Mouse (Mus musculus) stomach, postnatal 0 days (tissue): Measurements from ENCODE around the gene Ggt5. TPM values are rescaled to one million over a fixed set of nuclear protein-coding genes. Genes with fewer than 3 reads are reported as not detected.

ENCODE experiments used
- ATAC-seq: fragments of 200-750 bp; cut with Nextera tagmentation; 2 replicates; pipeline ENCODE4 v1.8.0; 2017; ENCODE audit not compliant: low FRiP score, low TSS enrichment
- DNase-seq: peaks from one replicate; pipeline ENCODE4 v3.0.0-alpha.2; 2016; ENCODE audit warnings: low spot score
- H3K27ac ChIP-seq: fragments of 300-500 bp; sonication (generic); replicated peaks from 2 replicates; pipeline ENCODE4 v1.5.1; 2014; ENCODE audit warnings: mild to moderate bottlenecking, control low read depth
- H3K27me3 ChIP-seq: fragments of 300-500 bp; sonication (generic); 2 replicates; pipeline ENCODE4 v1.6.1; 2014; ENCODE audit warnings: low read length; ENCODE audit not compliant: control insufficient read depth, insufficient read depth
- H3K36me3 ChIP-seq: fragments of 300-500 bp; sonication (generic); 2 replicates; pipeline ENCODE4 v1.6.1; 2014; ENCODE audit warnings: low read length, mixed read lengths; ENCODE audit not compliant: control insufficient read depth, insufficient read depth
- H3K4me1 ChIP-seq: fragments of 300-500 bp; sonication (generic); replicated peaks from 2 replicates; pipeline ENCODE4 v1.6.1; 2014; ENCODE audit warnings: antibody characterized with exemption; ENCODE audit not compliant: control insufficient read depth, insufficient read depth
- H3K4me2 ChIP-seq: fragments of 300-500 bp; sonication (generic); replicated peaks from 2 replicates; pipeline ENCODE4 v1.6.1; 2014; ENCODE audit warnings: low read depth, mild to moderate bottlenecking, control low read depth, moderate library complexity
- H3K4me3 ChIP-seq: fragments of 300-500 bp; sonication (generic); 2 replicates; pipeline ENCODE4 v1.5.1; 2014; ENCODE audit warnings: low read depth, low read length, control low read depth
- H3K9ac ChIP-seq: fragments of 300-500 bp; sonication (generic); 2 replicates; pipeline ENCODE4 v1.6.1; 2014; ENCODE audit warnings: mild to moderate bottlenecking, low read length, control low read depth, mixed read lengths
- H3K9me3 ChIP-seq: fragments of 300-500 bp; sonication (generic); 2 replicates; pipeline ENCODE4 v1.6.1; 2016; ENCODE audit warnings: low read length; ENCODE audit not compliant: control insufficient read depth
- CTCF ChIP-seq: IDR thresholded peaks from 2 replicates; pipeline ENCODE4 v1.5.1; 2016; ENCODE audit warnings: antibody characterized with exemption, low read depth, mild to moderate bottlenecking, moderate library complexity
- EP300 ChIP-seq: optimal IDR thresholded peaks from 2 replicates; pipeline ENCODE3; 2016; ENCODE audit warnings: antibody characterized with exemption
- WGBS: fragments of 180-500 bp; shearing (Covaris S2); extraction: QIAGEN DNeasy Blood & Tissue Kit; methylation state at CpG from one replicate; pipeline ENCODE4 v1.1.7; 2014; 5-methylcytosine and 5-hydroxymethylcytosine counted together
- polyA plus RNA-seq: library from polyadenylated mRNA; unstranded; fragments of >200 nt; fragmentation: Nextera tagmentation; extraction: Ambion mirVana; gene quantifications from 2 replicates; pipeline ENCODE4 v1.2.1, GENCODE M21; 2015

Gene Ggt5
- polyA plus RNA-seq, 1 experiment from 2014 or later = 2.8 TPM

GRCm38 (mm10) chr10:75610486-75610885 lies 21.3 kb downstream of the Ggt5 start:
- DNase-seq = no peak
- H3K4me1 ChIP-seq = no peaks in the 10 kb centered on the region
- H3K4me3 ChIP-seq = no peak overlapping the region

GRCm38 (mm10) chr10:75616044-75616443 lies 26.9 kb downstream of the Ggt5 start:
- Histone ChIP-seq H3K4me3 (no peak overlapping the region), H3K27me3 (no peaks in the 10 kb centered on the region), H3K9me3 (no peaks in the 10 kb centered on the region), H3K27ac (no peak overlapping the region), H3K4me1 (no peaks in the 10 kb centered on the region), H3K9ac (no peak overlapping the region), H3K4me2 (no peak overlapping the region), H3K36me3 (no peaks in the 10 kb centered on the region)
- DNase-seq = no peak
- ATAC-seq = no peak
- TF ChIP-seq CTCF (no peak), EP300 (no peak)
- WGBS = 88% methylated on average over 4 of the region's 4 CpGs

More at GRCm38 (mm10) chr10:75610486-75610885, 21.3 kb downstream of the Ggt5 start:
- Histone ChIP-seq H3K4me2 (no peak overlapping the region), H3K27ac (0 out of 2 replicates have a peak overlapping the region, but pooled peaks have one; percentile 18), H3K27me3 (no peaks in the 10 kb centered on the region), H3K36me3 (no peaks in the 10 kb centered on the region), H3K9me3 (no peaks in the 10 kb centered on the region), H3K9ac (no peak overlapping the region)
- TF ChIP-seq EP300 (no peak), CTCF (0 out of 2 replicates have a peak, but pooled peaks have one; percentile 10)
- 36% methylated on average over 7 of the region's 7 CpGs for WGBS
- no peak for ATAC-seq

GRCm38 (mm10) chr10:75620818-75621217 lies 31.7 kb downstream of the Ggt5 start:
- Histone ChIP-seq H3K9ac (no peak overlapping the region), H3K4me2 (no peak overlapping the region), H3K9me3 (no peaks in the 10 kb centered on the region), H3K27ac (no peak overlapping the region), H3K27me3 (no peaks in the 10 kb centered on the region), H3K36me3 (no peaks in the 10 kb centered on the region), H3K4me1 (no peaks in the 10 kb centered on the region), H3K4me3 (no peak overlapping the region)
- WGBS = 48% methylated on average over 3 of the region's 3 CpGs
- TF ChIP-seq CTCF (peak; percentile 54), EP300 (no peak)
- no peak for ATAC-seq
- DNase-seq = no peak

GRCm38 (mm10) chr10:75625920-75626319 lies 36.8 kb downstream of the Ggt5 start:
- Histone ChIP-seq H3K9ac (no peak overlapping the region), H3K36me3 (no peaks in the 10 kb centered on the region), H3K27me3 (no peaks in the 10 kb centered on the region), H3K4me1 (no peaks in the 10 kb centered on the region), H3K27ac (no peak overlapping the region), H3K4me2 (no peak overlapping the region), H3K4me3 (no peak overlapping the region), H3K9me3 (no peaks in the 10 kb centered on the region)
- ATAC-seq (no peak), DNase-seq (no peak)
- 29% methylated on average over 6 of the region's 6 CpGs for WGBS
- TF ChIP-seq EP300 (no peak), CTCF (no peak)

GRCm38 (mm10) chr10:75626991-75627390 lies 37.9 kb downstream of the Ggt5 start:
- H3K27ac ChIP-seq = no peak overlapping the region
- H3K4me1 ChIP-seq = no peaks in the 10 kb centered on the region
- H3K36me3 ChIP-seq = no peaks in the 10 kb centered on the region
- TF ChIP-seq CTCF (no peak), EP300 (no peak)
- H3K9me3 ChIP-seq = no peaks in the 10 kb centered on the region
- no peak overlapping the region for H3K4me2 ChIP-seq
- no peak overlapping the region for H3K9ac ChIP-seq
- no peak overlapping the region for H3K4me3 ChIP-seq
- WGBS = 57% methylated on average over 3 of the region's 3 CpGs
- H3K27me3 ChIP-seq = no peaks in the 10 kb centered on the region
- no peak for DNase-seq
- ATAC-seq = 0 out of 2 replicates have a peak, but pooled peaks have one; percentile 49

- ATAC-seq (no peak), DNase-seq (no peak)
- Histone ChIP-seq H3K27ac (no peak overlapping the region), H3K9me3 (no peaks in the 10 kb centered on the region), H3K4me2 (no peak overlapping the region), H3K9ac (no peak overlapping the region), H3K36me3 (no peaks in the 10 kb centered on the region), H3K27me3 (no peaks in the 10 kb centered on the region), H3K4me1 (no peaks in the 10 kb centered on the region), H3K4me3 (no peak overlapping the region)
- 51% methylated on average over 3 of the region's 3 CpGs for WGBS
- TF ChIP-seq CTCF (no peak), EP300 (no peak)
These were observed 38.4 kb downstream of the Ggt5 start for GRCm38 (mm10) chr10:75627490-75627889.
